Mouse (Mus musculus): ENCODE results near the gene 4930415L06Rik.

The 4930415L06Rik gene

DNA sequence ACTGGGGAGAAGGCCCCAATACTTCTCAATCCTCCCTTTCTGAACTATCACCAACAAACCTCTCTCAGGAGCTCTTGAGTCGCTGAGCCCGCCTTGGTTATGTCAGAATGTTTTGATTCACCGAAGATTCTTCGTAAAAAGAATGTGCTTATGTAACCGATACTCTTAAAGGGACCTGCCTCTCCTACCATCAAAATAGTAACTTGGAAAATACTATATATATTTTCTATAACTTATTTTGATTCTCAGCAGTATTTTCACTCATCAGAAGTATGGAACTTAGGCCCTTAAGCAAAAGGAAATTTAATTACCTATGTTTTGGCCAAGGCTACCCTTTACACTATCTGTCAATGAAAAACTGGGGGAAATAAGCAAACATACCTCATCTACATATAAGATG, at the start of gene 4930415L06Rik:
Gene 4930415L06Rik (minus strand): TSS at position 101 of the 400 bp plus-strand sequence.
- no peak for DNase-seq

DNA sequence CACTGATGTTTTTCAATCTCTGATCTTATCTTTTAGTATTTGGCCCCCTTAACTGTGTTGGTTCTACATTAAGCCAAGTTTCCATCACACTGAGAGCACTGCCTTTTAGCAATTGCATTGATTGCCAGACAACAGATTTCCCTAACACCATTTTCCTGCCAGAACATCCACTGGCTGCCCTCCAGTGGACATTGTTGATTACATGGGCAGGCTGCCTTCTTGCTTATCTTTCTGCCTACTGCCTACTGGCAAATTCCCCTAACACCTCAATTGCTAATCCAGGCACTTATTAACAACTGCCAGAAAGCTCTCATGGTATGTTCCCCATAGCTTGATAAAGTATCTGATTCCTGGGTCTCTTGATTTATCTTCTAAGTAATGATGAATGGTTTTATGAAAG, 46.0 kb upstream of the 4930415L06Rik start:
- DNase-seq, result no peak

DNA sequence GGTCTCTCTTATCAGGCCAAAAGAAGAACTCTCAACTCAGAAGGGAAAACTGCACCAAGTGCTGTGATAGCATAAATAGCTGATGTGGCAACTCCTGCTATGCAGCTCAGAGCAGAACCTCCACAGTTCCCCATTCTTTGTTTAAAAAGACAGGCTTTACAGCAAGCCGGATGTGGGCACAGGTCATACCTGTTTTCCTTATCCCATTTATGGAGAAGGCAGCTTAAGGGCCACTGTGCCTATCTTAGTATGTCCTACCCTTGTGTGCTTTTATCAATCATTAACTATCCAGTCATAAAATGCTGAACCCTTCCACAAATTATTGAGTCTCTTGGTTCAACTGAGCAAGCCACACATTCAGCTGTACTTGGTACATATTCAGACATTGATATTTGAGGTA, 27.8 kb downstream of the 4930415L06Rik start:
- DNase-seq, result no peak

Measured in cerebellum, adult 9-11 months (tissue).